Mouse (Mus musculus) embryo, embryonic 9.5 days (tissue): ENCODE results near the gene St6galnac1.
A peak's percentile ranks its signal among the peaks of the same experiment; 100 is the strongest.
"Not testable (repeated sequence)": the region's sequence is repeated elsewhere in the genome, so short reads cannot be mapped to it uniquely, and the experiment has no call there.

ENCODE experiments used
- DNase-seq: peaks from one replicate; pipeline ENCODE4 v3.0.0-alpha.2; 2017; ENCODE audit errors: extremely low spot score

St6galnac1 gene

GRCm38 (mm10) chr11:116775407-116775806 is at the start of gene St6galnac1:
TSS of gene St6galnac1 (minus strand) at chr11:116775507.
- no peak for DNase-seq

DNA sequence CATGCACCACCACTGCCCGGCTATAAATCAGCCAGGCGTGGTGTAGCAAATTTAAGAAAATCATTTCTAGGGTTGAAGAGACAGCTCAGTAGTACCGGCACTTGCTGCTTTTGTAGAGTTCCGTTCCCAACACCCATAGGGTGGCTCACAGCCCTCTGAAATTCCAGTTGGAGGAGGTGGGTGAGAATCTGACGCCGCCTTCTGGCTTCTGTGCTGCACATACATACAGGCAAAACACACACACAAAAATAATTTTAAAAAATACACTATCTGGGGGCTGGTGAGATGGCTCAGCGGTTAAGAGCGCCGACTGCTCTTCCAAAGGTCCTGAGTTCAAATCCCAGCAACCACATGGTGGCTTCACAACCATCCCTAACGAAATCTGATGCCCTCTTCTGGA is 48.6 kb upstream of the St6galnac1 start:
- not testable (repeated sequence) for DNase-seq

GRCm38 (mm10) chr11:116823255-116823654 is 47.9 kb upstream of the St6galnac1 start:
- DNase-seq, result no peak

- no peak for DNase-seq
Observed at GRCm38 (mm10) chr11:116822626-116823025, 47.3 kb upstream of the St6galnac1 start.

GRCm38 (mm10) chr11:116822215-116822614 is 46.9 kb upstream of the St6galnac1 start:
- DNase-seq, result no peak

DNA sequence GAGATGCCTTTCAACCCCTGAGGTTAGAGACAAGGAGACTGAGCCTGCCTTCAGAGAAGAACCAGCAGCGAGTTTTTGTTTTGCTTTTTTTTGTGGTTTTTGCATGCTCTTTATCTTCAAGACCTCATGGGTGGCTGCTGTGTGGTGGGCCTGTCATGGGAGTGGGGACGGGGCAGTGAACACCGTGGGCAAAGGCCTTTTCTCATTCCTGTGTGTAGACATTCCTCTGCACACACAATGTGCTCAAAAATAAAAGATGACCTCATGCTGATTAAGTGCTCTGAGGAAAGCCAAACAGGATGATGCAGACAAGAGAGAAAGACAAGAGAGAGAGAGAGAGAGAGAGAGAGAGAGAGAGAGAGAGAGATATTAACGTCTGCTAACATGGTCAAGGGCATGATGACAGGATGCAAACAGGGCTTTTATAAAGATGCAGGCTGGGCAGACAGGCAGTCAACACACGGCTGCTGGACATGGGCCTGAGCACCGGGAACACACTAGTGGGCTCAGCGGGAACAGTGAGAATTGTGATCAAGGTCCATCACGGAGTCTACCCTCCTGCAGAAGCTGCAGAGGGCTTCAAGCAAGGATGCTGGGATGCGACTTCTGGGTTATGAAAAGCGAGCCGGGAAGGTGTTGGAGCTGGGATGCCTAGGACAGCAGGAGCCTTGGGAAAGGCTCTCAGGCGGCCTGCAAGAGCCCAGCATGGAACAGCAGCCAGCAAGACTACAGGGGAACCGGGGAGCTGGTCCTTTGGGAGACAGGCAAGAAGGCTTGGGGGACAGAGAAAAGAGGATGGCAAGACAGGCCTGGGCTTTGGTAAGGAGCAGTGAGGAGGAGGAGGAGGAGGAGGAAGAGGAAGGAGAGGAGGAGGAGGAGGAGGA is 46.0 kb upstream of the St6galnac1 start:
- no peak for DNase-seq

GRCm38 (mm10) chr11:116819932-116820593 is 44.8 kb upstream of the St6galnac1 start:
- no peak for DNase-seq

DNA sequence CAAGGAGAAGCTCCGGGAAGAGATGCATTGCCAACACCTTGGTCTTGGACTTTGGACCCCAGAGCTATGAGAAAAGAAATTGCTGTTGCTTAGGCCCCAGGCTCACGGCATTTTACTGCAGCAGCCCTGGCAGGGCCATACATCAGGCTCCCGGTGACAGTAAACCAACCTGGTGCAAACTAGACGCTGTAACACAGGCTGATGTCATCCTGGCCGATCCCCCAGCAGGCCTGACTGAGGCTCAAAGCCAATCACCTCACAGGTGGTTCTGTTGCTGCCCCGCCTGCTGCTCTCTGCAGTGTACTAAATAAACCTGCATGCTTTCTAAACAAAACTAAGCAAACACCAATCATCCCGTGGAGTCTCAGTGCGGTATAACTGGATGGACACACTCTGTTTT is 43.4 kb upstream of the St6galnac1 start:
- no peak for DNase-seq

DNA sequence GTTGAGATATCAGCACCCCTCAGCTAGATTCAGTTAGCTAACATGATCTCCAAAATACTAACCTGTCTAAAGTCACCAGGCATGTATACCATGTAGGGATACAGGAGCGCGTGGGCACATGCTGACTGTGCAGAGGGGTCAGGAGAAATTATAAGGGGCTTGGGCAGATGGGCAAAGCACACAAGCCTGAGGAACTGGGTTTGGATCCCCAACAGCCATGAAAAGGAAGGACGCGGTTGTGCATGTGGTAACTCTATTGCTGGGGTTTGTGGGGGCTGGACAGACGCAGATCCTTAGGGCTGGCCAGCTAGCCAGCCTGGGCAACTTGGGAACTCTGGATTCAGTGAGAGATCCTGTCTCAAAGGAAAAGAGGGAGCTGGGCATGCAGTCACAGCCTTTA is 42.3 kb upstream of the St6galnac1 start:
- no peak for DNase-seq

DNA sequence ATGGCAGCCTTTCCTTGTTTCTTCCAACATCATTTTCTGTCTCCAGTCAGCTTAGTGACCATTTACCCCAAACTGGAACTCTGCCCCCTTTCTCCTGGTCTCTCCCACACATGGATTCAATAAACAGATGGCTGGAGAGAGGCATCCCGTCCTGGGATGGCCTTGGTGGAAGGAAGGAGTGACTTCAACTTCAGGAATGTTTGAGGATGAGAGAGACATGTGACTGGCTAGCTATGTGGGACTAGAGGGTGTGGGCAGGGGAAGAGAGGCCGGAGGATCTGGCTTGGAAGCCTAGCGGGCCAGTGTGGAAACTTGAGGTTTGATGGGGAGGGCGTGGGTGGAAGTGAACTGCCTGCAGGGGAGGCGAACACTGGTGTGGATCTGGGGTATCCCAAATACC is 41.5 kb upstream of the St6galnac1 start:
- DNase-seq, result no peak

GRCm38 (mm10) chr11:116814884-116815415 is 39.6 kb upstream of the St6galnac1 start:
- DNase-seq, result no peak

GRCm38 (mm10) chr11:116814076-116814883 is 39.0 kb upstream of the St6galnac1 start:
- peak; percentile 65 for DNase-seq

- no peak for DNase-seq
Observed at GRCm38 (mm10) chr11:116813610-116814009, 38.3 kb upstream of the St6galnac1 start.

GRCm38 (mm10) chr11:116812793-116813529 is 37.7 kb upstream of the St6galnac1 start:
- peak; percentile 47 for DNase-seq

GRCm38 (mm10) chr11:116810983-116811901 is 35.9 kb upstream of the St6galnac1 start:
- peak; percentile 82 for DNase-seq

DNA sequence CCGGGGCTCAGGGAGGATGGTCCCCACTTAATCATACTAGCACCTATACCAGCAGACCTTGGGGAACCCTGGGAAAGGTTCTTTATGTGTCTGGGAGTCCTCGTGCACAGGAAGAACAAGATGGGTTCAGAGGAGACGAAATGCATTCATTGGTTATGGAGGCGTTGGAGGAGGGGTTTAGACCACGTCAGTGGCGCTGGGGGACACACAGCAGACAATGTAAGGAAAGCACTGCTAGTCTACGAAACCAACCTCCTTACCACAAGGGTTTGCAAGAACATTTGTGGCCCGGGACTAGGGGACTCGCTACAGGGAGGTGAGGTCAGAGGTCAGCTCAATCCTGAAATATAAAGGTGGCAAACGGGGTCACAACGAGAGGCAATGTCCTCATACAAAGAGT is 35.2 kb upstream of the St6galnac1 start:
- DNase-seq, result no peak

GRCm38 (mm10) chr11:116809520-116809919 is 34.2 kb upstream of the St6galnac1 start:
- DNase-seq, result no peak

DNA sequence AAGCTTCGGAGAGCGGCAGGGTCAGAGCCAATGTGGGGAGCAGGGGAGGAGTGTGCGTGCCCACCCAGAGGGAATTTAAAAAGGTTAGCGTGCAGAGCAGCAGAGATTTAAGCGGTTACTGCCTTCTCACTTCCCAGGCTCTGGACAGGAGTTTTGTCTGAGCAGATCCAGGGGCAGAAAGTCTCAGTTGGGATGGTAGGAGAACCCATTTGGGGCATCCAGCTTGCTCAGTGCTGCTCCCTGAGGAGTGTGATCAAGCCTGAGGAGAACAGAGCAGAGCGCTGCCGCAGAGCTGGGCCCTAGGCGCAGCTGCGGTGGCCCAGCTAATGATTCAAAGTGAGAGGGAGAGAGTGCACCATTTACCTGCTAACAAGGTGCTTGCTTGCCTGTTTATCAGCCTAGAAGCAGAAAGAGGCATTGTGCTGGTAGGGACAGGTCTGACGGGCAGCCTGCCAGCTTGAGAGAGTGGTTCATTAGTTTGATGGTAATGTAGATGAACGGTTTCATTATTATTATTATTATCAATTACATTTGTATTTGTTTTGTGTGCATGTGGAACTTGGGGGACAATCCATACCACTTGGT is 33.6 kb upstream of the St6galnac1 start:
- DNase-seq, result no peak

GRCm38 (mm10) chr11:116807938-116808606 is 32.8 kb upstream of the St6galnac1 start:
- peak; percentile 82 for DNase-seq
